Mouse (Mus musculus) kidney, adult 18-20 months (tissue): Measurements from ENCODE around the gene Mettl1.
A peak's percentile ranks its signal among the peaks of the same experiment; 100 is the strongest.

Experiments used
- DNase-seq: peaks from one replicate; pipeline ENCODE4 v3.0.0; 2021

Mettl1 gene

GRCm38 (mm10) chr10:127041274-127041766, at the start of gene Mettl1, which contains the start of gene Eef1akmt3:
Gene Mettl1 (plus strand): TSS chr10:127041414.
Gene Eef1akmt3 (minus strand): TSS chr10:127041513.
- no peak for DNase-seq

DNA sequence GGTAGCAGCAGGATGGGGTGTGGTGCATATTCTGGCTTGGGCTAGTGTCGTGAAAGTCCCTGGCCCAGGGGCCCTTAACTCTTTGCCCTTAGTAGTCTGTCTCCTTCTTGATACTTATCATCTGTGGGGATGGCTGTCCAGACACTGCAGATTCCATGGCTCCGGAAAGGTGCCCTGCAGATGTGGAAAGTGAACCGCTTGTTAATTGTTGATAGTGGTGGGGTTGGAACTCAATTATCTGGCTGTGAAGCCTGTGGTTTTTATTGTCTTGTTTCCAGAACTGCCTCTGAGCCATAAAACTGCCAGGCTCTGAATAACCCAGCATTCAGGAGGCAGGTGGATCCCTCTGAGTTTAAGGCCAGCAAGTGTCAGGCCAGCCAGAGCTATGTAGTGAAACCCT, 49.5 kb upstream of the Mettl1 start:
- DNase-seq: no peak

DNA sequence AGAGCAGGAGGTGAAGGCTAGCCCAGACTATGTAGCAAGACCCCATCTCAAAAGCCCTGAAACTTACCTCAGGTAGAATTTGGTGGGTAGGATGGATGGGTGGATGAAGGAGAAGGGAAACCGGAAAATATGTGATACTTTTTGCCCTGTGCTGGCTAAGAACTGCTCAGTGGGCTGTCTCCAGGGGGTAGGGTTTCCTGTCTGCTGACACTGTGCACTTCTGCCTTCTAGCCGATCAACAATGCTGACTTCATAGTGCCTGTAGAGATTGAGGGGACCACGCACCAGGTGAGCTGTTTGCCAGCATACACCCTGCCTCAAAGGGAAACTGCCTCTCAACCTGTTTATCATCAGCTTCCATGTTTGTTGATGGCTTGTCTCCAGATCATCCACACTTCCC, 47.6 kb upstream of the Mettl1 start:
- DNase-seq: no peak

DNA sequence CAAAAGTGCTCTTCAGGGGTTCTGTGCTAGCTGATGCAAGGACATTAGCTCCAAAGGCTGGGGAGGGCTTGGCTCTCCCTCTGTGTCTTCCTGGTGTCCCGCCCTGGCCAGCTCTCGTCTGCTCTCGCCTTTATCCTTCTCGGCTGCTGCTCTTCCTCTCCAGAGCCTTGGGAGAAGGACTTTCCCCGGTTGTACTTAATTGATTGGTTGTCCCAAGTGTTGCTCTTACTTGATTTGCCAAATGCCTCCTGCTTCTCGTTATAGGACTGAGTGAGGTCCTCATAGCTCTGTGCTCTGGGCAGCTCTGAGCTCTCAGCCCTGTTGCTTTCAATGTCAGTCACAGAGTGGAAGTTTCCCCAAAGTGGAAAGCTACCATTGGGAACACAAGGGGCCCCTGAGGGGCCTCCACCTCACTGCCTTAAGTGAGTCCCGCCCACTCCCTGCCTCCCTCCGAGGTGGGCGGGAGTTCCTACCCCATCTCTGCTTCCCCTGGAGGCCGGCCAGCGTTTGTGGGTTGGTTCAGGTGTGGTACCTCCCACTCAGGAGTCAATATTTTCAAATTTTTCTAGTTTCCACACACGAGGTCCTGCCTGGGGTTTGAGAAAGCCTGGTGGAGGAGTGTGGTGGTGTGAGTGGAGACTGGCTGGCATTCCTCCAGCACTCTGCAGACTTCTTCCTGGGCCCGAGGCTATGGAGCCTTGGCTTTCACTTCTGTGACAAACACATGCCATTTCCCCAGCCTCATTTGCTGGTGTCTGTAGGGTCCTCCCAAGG, 43.7 kb upstream of the Mettl1 start:
- DNase-seq: no peak

GRCm38 (mm10) chr10:127000529-127000928, 40.7 kb upstream of the Mettl1 start, which contains the start of gene Avil:
Gene Avil (plus strand): TSS chr10:127000709.
- no peak for DNase-seq

- no peak for DNase-seq
Observed at GRCm38 (mm10) chr10:127001297-127001696, 39.9 kb upstream of the Mettl1 start.

GRCm38 (mm10) chr10:127002056-127002455, 39.2 kb upstream of the Mettl1 start:
- DNase-seq: no peak

- DNase-seq: no peak
Observed at GRCm38 (mm10) chr10:127002765-127003164, 38.4 kb upstream of the Mettl1 start.

- DNase-seq: no peak
Observed at GRCm38 (mm10) chr10:127003334-127003733, 37.9 kb upstream of the Mettl1 start.

DNA sequence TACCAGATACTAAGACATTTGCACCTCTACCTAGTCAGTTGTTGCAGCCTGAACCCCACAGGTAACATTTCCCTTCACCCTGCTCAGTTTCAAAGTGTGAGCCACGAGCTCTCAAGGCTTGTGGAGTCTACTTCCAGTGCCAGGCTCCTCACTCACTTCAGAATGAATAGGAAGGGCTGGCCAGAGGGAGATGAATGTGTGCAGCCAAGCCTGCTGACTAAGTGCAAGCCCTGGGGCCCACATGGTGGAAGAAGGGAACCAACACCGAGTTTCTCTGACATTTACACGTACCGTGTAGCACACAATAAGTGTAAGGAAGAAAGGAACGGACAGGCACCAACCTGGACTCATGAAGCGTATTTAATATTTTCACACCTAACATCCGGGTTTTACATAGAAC, 37.4 kb upstream of the Mettl1 start:
- DNase-seq: no peak

GRCm38 (mm10) chr10:127016488-127016887, 24.7 kb upstream of the Mettl1 start:
- peak; percentile 60 for DNase-seq

DNA sequence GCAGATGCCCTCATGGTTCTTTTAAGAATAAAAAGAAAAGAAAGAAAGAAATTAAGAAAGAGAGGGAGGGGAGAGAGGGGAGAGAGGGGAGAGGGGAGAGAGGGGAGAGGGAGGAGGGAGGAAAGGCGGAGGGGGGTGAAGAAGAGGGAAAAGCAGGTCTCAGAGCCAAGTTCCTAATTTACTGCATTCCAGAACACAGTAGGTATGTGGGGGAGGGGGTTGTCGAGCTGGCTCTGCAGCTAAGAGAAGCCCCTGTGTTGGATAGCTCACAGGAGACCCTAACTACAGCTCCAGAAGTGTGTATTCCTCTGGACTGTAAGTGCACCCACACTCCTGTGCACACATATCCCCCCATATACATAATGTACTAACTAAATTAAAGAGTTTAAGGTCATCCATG, 24.1 kb upstream of the Mettl1 start:
- DNase-seq: no peak

GRCm38 (mm10) chr10:127018422-127018821, 22.8 kb upstream of the Mettl1 start:
- no peak for DNase-seq

DNA sequence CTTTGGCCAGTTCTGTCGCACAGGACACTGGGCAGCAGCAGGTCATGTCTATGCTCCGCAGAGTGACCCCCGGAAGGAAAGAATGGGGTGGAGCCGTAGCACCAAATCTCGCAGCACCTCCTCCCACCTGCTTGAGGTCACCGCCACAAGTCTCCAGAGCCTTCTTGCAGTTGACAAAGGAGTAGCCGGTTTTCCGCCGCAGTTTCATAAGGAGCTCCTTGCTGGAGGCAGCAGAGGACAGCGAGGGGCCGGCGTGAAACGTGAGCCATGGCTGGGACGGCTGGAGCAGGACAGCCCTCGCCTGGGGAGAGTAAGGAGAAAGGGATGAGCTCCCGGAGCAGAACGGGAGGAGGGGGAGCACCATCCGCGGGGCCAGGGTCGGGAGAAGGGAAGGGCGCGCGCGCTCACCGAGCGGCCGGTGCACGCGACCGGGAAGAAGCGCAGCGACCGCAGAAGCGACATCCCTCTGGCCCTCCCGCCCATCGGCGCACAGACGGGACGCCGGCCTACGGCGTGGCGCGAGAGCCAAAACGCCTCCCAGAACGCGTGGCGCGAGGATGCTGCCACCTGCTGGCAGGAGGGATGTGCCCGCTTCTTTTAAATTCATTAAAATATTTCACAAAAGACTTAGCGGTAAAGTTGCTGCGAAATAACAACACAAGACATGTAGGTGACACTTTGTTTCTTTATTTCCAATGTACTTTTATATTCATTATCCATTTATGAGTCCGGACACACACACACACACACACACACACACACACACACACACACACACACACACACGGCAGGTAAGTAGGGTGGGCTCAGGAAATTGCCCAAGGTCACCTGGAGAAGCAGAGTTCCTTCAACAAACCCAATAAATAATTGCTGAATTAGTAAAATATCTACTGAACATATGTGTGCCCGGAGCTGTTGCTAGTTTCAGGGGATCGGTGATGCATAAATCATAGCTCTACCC, 10.6 kb upstream of the Mettl1 start, which contains the start of gene Tsfm:
Tsfm (minus strand) TSS at position 505 of the 961 bp plus-strand sequence.
- peak; percentile 93 for DNase-seq

DNA sequence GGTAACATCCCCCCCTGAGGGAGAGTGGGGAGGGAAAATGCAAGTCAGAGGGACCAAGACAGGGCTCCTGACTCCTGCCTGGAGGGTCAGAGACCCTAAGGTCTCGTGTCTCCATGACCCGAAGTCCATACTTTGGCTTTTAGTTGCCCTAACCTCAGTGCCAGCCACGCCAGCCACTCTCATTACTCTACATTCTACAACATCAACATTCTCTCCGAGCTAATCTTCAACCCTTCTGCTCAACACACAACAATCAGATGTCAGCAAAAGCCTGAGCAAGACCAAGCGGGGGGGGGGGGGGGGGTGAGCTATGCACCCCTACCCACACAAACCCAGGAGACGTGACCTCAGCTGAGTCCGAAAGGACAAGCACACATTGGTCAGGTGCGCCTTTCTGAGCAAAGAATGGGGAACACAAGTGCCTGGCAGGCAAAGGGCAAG, 7.9 kb upstream of the Mettl1 start:
- peak; percentile 62 for DNase-seq

GRCm38 (mm10) chr10:127036273-127036672, 4.9 kb upstream of the Mettl1 start:
- DNase-seq: peak; percentile 72

DNA sequence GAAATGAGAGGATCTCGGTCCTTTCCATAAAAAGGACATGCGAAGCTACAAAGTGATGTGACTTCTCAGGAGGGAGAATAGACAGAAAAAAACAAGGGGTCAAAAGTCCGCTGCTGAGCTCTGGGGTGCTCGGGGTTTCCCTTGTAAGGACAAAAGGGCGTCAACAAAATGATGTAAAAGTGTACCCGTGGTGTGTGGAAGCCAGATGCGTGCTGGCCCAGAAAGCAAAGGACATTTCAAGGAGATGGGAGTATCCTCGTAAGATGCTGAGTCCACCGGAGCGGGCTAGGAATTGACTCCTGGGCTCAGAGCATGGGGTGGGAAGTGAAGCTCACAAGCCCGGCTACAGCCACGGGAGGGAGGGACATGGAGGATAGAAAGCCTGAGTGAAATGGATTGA, 3.6 kb upstream of the Mettl1 start:
- DNase-seq: peak; percentile 43

DNA sequence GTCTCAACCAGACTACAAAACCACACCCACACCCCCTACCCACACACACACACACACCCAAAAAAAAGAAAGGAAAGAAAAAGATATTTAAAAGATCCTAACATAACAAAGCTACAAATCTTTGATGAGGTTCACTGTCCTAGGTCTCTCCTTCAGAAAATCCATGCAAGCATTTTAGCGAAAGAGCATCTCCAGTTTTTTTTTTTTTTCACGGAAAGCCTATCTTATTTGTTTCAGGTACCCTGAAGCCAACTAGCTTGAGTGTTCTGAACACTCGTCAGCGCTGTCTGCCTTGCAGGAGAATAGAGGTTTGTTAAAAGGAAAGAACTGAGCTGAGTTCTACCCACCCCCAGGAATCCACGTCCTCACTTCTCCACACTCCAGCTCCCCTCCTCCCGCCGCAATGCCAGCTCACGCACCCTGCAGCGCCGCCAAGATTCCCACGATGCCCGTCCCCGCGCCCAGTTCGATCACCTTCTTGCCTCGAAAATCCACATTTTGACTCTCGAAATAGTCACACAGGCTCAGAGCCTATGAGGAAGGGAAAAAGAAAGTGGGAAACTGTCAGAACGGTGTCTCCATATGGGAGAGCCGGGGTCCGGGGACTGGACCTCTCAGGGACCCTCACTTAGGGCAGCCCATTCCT, 522 bp upstream of the Mettl1 start:
- DNase-seq: peak; percentile 39

- peak; percentile 94 for DNase-seq
Observed at GRCm38 (mm10) chr10:127041774-127042338, 642 bp downstream of the Mettl1 start.

- DNase-seq: no peak
Observed at GRCm38 (mm10) chr10:127042468-127043115, 1.4 kb downstream of the Mettl1 start.

- peak; percentile 75 for DNase-seq
Observed at GRCm38 (mm10) chr10:127043187-127043586, 2.0 kb downstream of the Mettl1 start.

DNA sequence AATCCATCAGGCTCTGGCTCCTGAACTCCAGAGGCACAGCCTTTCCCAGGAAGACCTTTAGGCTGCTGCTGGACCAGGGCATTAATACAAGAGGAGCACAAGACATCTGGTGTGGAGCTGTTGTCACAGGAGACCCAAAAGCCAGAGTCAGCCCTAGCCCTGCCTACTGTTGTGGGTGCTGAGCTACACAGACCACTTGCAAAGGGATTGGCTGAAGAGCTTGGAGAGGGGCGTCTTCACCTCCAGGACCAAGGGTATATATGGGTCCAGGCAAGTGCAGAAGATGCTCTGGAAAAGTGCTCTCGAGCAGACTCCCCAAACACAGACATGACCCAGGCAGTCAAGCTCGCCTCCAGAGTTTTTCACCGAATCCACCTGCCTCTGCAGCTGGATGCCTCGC, 6.7 kb downstream of the Mettl1 start, which contains the start of gene Cyp27b1:
Cyp27b1 (plus strand) TSS at position 297 of the 400 bp plus-strand sequence.
- no peak for DNase-seq
